Mouse (Mus musculus): ENCODE measurements around the gene Olfr51. TPM values are rescaled to one million over a fixed set of nuclear protein-coding genes. Genes with fewer than 3 reads are reported as not detected.

Gene Olfr51
- polyA plus RNA-seq (2012; rRNA removed) = not detected in 2 replicates

GRCm38 (mm10) chr11:51003296-51003695 is at the start of gene Olfr51:
TSS of gene Olfr51 (plus strand) at chr11:51003596.

GRCm38 (mm10) chr11:50953665-50954064 is 49.7 kb upstream of the Olfr51 start, which contains the start of gene Prop1:
TSS of gene Prop1 (minus strand) at chr11:50953765.

GRCm38 (mm10) chr11:50966230-50966629 is 37.2 kb upstream of the Olfr51 start, which contains the start of gene Olfr1378:
TSS of gene Olfr1378 (plus strand) at chr11:50966530.

GRCm38 (mm10) chr11:50981667-50982066 is 21.7 kb upstream of the Olfr51 start, which contains the start of gene Olfr1377:
TSS of gene Olfr1377 (plus strand) at chr11:50981967.

GRCm38 (mm10) chr11:51013936-51014335 is 10.5 kb downstream of the Olfr51 start, which contains the start of gene Olfr54:
TSS of gene Olfr54 (plus strand) at chr11:51014236.

GRCm38 (mm10) chr11:51047809-51048208 is 44.4 kb downstream of the Olfr51 start, which contains the start of gene Olfr1375:
TSS of gene Olfr1375 (plus strand) at chr11:51048109.

GRCm38 (mm10) chr11:51059151-51059571 is 55.8 kb downstream of the Olfr51 start, which contains the start of gene Zfp354a:
TSS of gene Zfp354a (plus strand) at chr11:51059257.

Other genes with a start within 250 kb of the Olfr51 start
- 19.6 and 29.6 TPM in 2 replicates for gene Zfp354c, start 175.9 kb upstream of the Olfr51 start, polyA plus RNA-seq (2012; rRNA removed)
- gene Zfp879, start 162.0 kb upstream of the Olfr51 start, polyA plus RNA-seq (2012; rRNA removed) = 0.91 and 1.1 TPM in 2 replicates
- gene Grm6, start 152.9 kb upstream of the Olfr51 start, polyA plus RNA-seq (2012; rRNA removed) = 0.08 and 0.15 TPM in 2 replicates
- 10.3 and 14.6 TPM in 2 replicates for gene Zfp454, start 115.9 kb upstream of the Olfr51 start, polyA plus RNA-seq (2012; rRNA removed)
- 12.4 and 15.0 TPM in 2 replicates for gene Zfp2, start 87.4 kb upstream of the Olfr51 start, polyA plus RNA-seq (2012; rRNA removed)
- 0.83 and 1.2 TPM in 2 replicates for gene Zfp354b, start 72.0 kb upstream of the Olfr51 start, polyA plus RNA-seq (2012; rRNA removed)
- gene 4933414I15Rik, start 59.8 kb upstream of the Olfr51 start, polyA plus RNA-seq (2012; rRNA removed) = not detected in 2 replicates
- 0.15 and 0.17 TPM in 2 replicates for gene Prop1, start 49.8 kb upstream of the Olfr51 start, polyA plus RNA-seq (2012; rRNA removed)
- not detected in 2 replicates for gene Olfr1378, start 37.1 kb upstream of the Olfr51 start, polyA plus RNA-seq (2012; rRNA removed)
- 0.09 TPM in 1 of 2 replicates, not detected in the other for gene Olfr1377, start 21.6 kb upstream of the Olfr51 start, polyA plus RNA-seq (2012; rRNA removed)
- gene Olfr54, start 10.6 kb downstream of the Olfr51 start, polyA plus RNA-seq (2012; rRNA removed) = not detected in 2 replicates
- gene Olfr1375, start 44.5 kb downstream of the Olfr51 start, polyA plus RNA-seq (2012; rRNA removed) = not detected in 2 replicates
- gene Zfp354a, start 55.7 kb downstream of the Olfr51 start, polyA plus RNA-seq (2012; rRNA removed) = 9.7 and 12.6 TPM in 2 replicates
- not detected in 2 replicates for gene Gm12569, start 216.9 kb downstream of the Olfr51 start, polyA plus RNA-seq (2012; rRNA removed)